Mouse (Mus musculus) forebrain, embryonic 12.5 days (tissue): ENCODE results near the gene Terf2ip. TPM values are rescaled to one million over a fixed set of nuclear protein-coding genes. Genes with fewer than 3 reads are reported as not detected.

Experiments used
- ATAC-seq: fragments of 200-750 bp; cut with Nextera tagmentation; 2 replicates; pipeline ENCODE4 v1.8.0; 2017; ENCODE audit warnings: moderate TSS enrichment; ENCODE audit not compliant: low FRiP score
- H3K27ac ChIP-seq: fragments of 300-500 bp; sonication (generic); 2 replicates; pipeline ENCODE4 v1.5.1; 2016; ENCODE audit warnings: mild to moderate bottlenecking
- H3K27me3 ChIP-seq: fragments of 300-500 bp; sonication (generic); 2 replicates; pipeline ENCODE4 v1.6.1; 2016; ENCODE audit warnings: mild to moderate bottlenecking
- H3K36me3 ChIP-seq: fragments of 300-500 bp; sonication (generic); replicated peaks from 2 replicates; pipeline ENCODE4 v1.6.1; 2016; ENCODE audit warnings: mild to moderate bottlenecking
- H3K4me1 ChIP-seq: fragments of 300-500 bp; sonication (generic); 2 replicates; pipeline ENCODE4 v1.6.1; 2016
- H3K4me2 ChIP-seq: fragments of 300-500 bp; sonication (generic); 2 replicates; pipeline ENCODE4 v1.6.1; 2016; ENCODE audit warnings: mild to moderate bottlenecking, moderate library complexity
- H3K4me3 ChIP-seq: fragments of 300-500 bp; sonication (generic); replicated peaks from 2 replicates; pipeline ENCODE4 v1.5.1; 2016; ENCODE audit warnings: mild to moderate bottlenecking
- H3K9ac ChIP-seq: fragments of 300-500 bp; sonication (generic); 2 replicates; pipeline ENCODE4 v1.6.1; 2016; ENCODE audit warnings: mild to moderate bottlenecking
- H3K9me3 ChIP-seq: fragments of 300-500 bp; sonication (generic); 2 replicates; pipeline ENCODE4 v1.6.1; 2016
- WGBS: fragments of 180-500 bp; shearing (Covaris S2); methylation state at CpG from one replicate; pipeline ENCODE4 v1.1.7; 2016; 5-methylcytosine and 5-hydroxymethylcytosine counted together
- polyA plus RNA-seq: library from polyadenylated mRNA; unstranded; fragments of >200 nt; fragmentation: Nextera tagmentation; extraction: Ambion mirVana; gene quantifications from 2 replicates; pipeline ENCODE4 v1.2.1, GENCODE M21; 2016

Gene Terf2ip
- polyA plus RNA-seq, result 37.0 and 38.7 TPM in 2 replicates

- Histone ChIP-seq H3K9me3 (no peaks in the 10 kb centered on the region), H3K36me3 (peaks cover 10% of the 10 kb centered on the region), H3K4me1 (peaks cover 24% of the 10 kb centered on the region), H3K9ac (peak within 1 kb of the TSS; percentile 96), H3K27me3 (no peaks in the 10 kb centered on the region), H3K27ac (peak within 1 kb of the TSS; percentile 77), H3K4me2 (peak within 1 kb of the TSS; percentile 95), H3K4me3 (peak within 1 kb of the TSS; percentile 93)
- under 1% methylated on average over 61 of the region's 61 CpGs for WGBS
- peak; percentile 92 for ATAC-seq
Measured at GRCm38 (mm10) chr8:112010997-112011815, at the start of gene Terf2ip, which contains the start of gene Kars. TSS of gene Terf2ip (plus strand) at chr8:112011398. TSS of gene Kars (minus strand) at chr8:112011323.

DNA sequence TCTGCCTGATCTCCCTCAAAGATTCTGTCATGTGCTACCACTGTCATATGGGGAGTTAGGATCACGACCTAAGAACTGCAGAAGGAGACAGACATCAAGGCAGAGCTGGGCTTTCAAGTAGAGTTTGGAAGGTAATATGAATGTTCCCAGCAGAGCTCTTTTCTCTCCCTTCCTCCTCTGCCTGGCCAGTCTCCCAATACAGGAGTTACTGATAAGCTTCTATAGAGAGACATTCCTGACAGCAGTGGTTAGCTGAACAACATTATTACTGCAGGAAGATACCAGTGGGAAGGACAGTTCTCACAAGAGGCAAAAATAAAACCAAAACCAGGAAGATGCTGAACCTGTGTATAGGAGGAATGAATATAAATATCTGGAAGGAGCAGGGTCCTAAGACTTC, 48.6 kb upstream of the Terf2ip start:
- ATAC-seq, result no peak
- Histone ChIP-seq H3K27ac (no peak overlapping the region), H3K4me1 (no peaks in the 10 kb centered on the region), H3K4me2 (no peak overlapping the region), H3K4me3 (no peak overlapping the region), H3K27me3 (no peaks in the 10 kb centered on the region), H3K9ac (no peak overlapping the region), H3K9me3 (no peaks in the 10 kb centered on the region), H3K36me3 (peaks cover 11% of the 10 kb centered on the region)
- WGBS, result 91% methylated on average over 1 of the region's 1 CpGs

DNA sequence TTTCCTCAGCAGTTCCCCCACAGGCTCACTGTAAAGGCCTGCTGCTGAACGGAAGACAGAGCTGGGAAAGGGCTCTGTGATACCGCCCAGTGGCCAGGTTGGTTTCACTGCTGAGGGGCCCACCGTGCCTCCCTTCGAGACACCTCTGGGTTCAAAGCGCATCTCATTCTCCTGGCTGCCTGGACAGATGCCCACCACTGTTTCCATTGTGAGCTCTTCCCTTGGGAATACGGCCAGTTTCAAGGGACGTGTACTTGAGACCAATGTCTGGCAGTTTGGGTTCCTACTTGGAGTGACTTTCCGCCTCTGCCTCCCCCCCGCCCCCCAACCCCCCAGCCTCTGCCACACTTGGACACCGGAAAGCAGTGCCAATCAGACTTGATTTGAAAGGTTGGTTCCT, 48.1 kb upstream of the Terf2ip start:
- 67% methylated on average over 10 of the region's 10 CpGs for whole genome bisulfite sequencing
- Histone ChIP-seq H3K27me3 (no peaks in the 10 kb centered on the region), H3K36me3 (peaks cover 16% of the 10 kb centered on the region), H3K9ac (no peak overlapping the region), H3K4me1 (no peaks in the 10 kb centered on the region), H3K4me2 (no peak overlapping the region), H3K27ac (no peak overlapping the region), H3K4me3 (no peak overlapping the region), H3K9me3 (no peaks in the 10 kb centered on the region)
- no peak for ATAC-seq

DNA sequence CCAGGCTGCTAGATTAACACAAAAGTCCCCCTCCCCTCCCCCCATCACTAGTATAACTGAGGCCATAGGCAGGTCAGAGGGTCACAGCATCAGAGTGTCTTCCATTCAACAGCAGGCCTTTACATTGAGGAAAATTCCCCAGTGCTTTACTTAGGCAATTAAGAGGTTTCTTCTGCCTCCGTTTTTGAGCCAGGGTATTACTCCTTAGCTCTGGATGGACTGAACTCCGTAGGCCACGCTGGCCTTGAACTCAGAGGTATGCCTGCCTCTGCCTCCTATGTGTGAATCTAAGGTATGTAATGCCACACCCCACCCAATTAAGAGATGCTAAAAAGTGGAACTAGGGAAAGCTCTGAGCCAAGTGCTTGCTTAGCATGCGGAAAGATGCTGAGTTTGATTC, 47.7 kb upstream of the Terf2ip start:
- no peak for ATAC-seq
- Histone ChIP-seq H3K4me1 (no peaks in the 10 kb centered on the region), H3K27me3 (no peaks in the 10 kb centered on the region), H3K36me3 (peaks cover 19% of the 10 kb centered on the region), H3K9ac (no peak overlapping the region), H3K4me3 (no peak overlapping the region), H3K4me2 (no peak overlapping the region), H3K27ac (no peak overlapping the region), H3K9me3 (no peaks in the 10 kb centered on the region)
- 76% methylated on average over 4 of the region's 4 CpGs for WGBS

DNA sequence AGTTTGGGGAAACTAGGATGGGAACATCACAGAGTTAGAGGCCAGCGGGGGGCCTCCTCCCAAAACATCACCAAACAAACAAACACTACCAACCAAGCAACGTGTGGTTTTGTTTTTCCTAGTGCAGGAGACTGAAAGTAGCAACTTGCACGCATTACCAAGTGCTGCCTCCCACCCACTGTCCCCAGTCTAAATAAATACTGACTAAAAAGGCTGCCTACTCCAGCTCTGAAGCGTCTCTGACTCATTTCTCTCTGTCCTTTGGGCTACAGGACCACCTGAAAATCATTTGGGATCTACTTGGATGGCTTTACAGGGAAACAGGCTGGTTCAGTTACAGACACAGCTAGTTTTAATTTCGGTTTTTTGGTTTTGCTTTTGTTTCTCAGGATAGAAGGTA, 46.8 kb upstream of the Terf2ip start:
- Histone ChIP-seq H3K4me3 (no peak overlapping the region), H3K27ac (no peak overlapping the region), H3K4me2 (no peak overlapping the region), H3K4me1 (no peaks in the 10 kb centered on the region), H3K9ac (no peak overlapping the region), H3K27me3 (no peaks in the 10 kb centered on the region), H3K36me3 (peaks cover 22% of the 10 kb centered on the region), H3K9me3 (no peaks in the 10 kb centered on the region)
- 78% methylated on average over 5 of the region's 5 CpGs for WGBS
- ATAC-seq, result no peak

DNA sequence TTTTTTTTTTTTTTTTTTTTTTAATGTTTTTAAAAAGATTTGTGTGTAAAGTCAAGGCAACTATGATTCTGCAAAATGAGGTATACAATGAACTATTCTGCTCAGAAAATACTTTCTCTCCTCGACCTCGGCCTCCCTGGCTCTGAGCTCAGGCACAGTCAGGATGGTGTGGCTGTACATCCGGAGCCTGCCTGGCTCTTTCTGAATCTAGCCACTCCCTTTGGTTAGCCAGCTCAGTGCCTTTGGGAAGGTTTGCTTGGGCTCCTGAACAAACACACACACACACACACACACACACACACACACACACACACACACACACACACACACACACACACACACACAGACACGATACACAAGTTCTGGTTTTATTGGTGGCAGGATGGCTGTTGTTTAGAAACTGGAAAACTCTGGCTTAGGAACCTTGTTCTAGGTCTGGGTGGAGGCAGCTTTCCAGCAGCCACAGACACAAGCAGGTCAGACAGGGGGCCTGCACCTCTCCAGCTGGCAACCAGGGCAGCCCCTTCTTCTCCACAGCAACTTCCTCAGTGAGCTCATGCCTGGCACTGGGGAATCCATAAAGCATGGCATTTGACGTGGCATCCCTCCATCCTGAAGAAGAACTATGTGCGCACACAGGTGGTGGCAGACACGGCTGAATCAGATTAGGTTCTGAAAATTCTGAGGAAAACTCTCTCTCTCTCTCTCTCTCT, 46.2 kb upstream of the Terf2ip start:
- no peak overlapping the region for H3K27ac ChIP-seq
- WGBS, result 89% methylated on average over 7 of the region's 7 CpGs
- no peak for ATAC-seq
- no peaks in the 10 kb centered on the region for H3K27me3 ChIP-seq
- H3K4me2 ChIP-seq, result no peak overlapping the region
- peaks cover 22% of the 10 kb centered on the region for H3K36me3 ChIP-seq
- H3K4me3 ChIP-seq, result no peak overlapping the region
- no peaks in the 10 kb centered on the region for H3K9me3 ChIP-seq
- H3K9ac ChIP-seq, result no peak overlapping the region
- H3K4me1 ChIP-seq, result no peaks in the 10 kb centered on the region

- no peaks in the 10 kb centered on the region for H3K4me1 ChIP-seq
- ATAC-seq, result no peak
- H3K27ac ChIP-seq, result no peak overlapping the region
- H3K9me3 ChIP-seq, result no peaks in the 10 kb centered on the region
- no peak overlapping the region for H3K4me3 ChIP-seq
- no peaks in the 10 kb centered on the region for H3K27me3 ChIP-seq
- H3K4me2 ChIP-seq, result no peak overlapping the region
- H3K36me3 ChIP-seq, result peaks cover 24% of the 10 kb centered on the region
- no peak overlapping the region for H3K9ac ChIP-seq
- WGBS, result 87% methylated on average over 5 of the region's 5 CpGs
Measured at GRCm38 (mm10) chr8:111967246-111967870, 43.8 kb upstream of the Terf2ip start.

- 85% methylated on average over 10 of the region's 10 CpGs for WGBS
- no peaks in the 10 kb centered on the region for H3K4me1 ChIP-seq
- no peak overlapping the region for H3K4me3 ChIP-seq
- no peak overlapping the region for H3K4me2 ChIP-seq
- H3K27ac ChIP-seq, result no peak overlapping the region
- ATAC-seq, result no peak
- peaks cover 27% of the 10 kb centered on the region for H3K36me3 ChIP-seq
- H3K9me3 ChIP-seq, result no peaks in the 10 kb centered on the region
- H3K27me3 ChIP-seq, result no peaks in the 10 kb centered on the region
- no peak overlapping the region for H3K9ac ChIP-seq
Measured at GRCm38 (mm10) chr8:111968541-111968940, 42.7 kb upstream of the Terf2ip start.

- no peak overlapping the region for H3K4me2 ChIP-seq
- H3K27ac ChIP-seq, result no peak overlapping the region
- no peak overlapping the region for H3K4me3 ChIP-seq
- H3K9ac ChIP-seq, result no peak overlapping the region
- ATAC-seq, result no peak
- 30% methylated on average over 5 of the region's 5 CpGs for WGBS
- H3K9me3 ChIP-seq, result no peaks in the 10 kb centered on the region
- H3K36me3 ChIP-seq, result peaks cover 27% of the 10 kb centered on the region
- no peaks in the 10 kb centered on the region for H3K4me1 ChIP-seq
- H3K27me3 ChIP-seq, result no peaks in the 10 kb centered on the region
Measured at GRCm38 (mm10) chr8:111968991-111969390, 42.2 kb upstream of the Terf2ip start.

GRCm38 (mm10) chr8:111974138-111974537, 37.1 kb upstream of the Terf2ip start:
- Histone ChIP-seq H3K4me3 (no peak overlapping the region), H3K27ac (no peak overlapping the region), H3K4me1 (no peaks in the 10 kb centered on the region), H3K4me2 (no peak overlapping the region), H3K9ac (no peak overlapping the region), H3K36me3 (peaks cover 37% of the 10 kb centered on the region), H3K27me3 (no peaks in the 10 kb centered on the region), H3K9me3 (no peaks in the 10 kb centered on the region)
- WGBS, result 97% methylated on average over 12 of the region's 12 CpGs
- no peak for ATAC-seq

DNA sequence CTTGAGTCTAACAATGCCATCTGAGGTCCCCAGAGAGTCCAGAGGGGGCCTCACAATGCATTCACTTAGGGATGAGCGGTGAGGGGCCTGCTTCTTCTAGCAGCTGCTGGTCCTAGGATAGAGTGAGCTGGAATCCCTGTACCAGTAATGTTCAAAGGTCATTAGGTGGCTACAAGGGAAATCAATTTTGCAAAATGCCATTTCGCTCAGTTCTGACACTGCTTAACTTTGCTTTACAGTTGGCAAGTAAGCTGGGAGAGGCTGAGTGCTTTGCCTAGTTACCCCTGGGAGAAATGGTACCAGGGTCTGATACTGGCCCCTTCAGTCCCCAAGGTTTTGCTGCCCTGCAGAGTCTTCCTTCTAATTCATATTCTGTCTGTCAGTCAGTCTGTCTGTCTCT, 35.5 kb upstream of the Terf2ip start:
- H3K9me3 ChIP-seq, result no peaks in the 10 kb centered on the region

DNA sequence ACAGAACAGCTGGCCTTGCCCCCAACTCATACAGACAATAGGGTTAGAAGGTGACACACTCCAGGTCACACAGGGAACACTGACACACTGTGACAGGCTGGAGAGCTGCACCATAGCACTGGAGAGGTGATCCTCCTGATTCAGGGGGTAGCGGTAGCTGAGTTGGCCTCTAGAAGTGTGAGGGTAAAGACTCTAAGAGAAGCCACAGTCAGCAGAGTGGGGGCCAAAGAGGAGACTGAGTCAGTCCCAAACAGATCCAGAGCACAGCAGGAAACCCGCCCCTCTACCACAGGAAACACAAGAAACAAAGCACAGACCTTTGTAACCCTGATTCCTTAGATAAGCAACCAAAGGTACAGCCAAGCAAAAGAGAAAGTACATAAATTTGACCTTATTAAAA, 34.9 kb upstream of the Terf2ip start:
- Histone ChIP-seq H3K27ac (no peak overlapping the region), H3K4me1 (no peaks in the 10 kb centered on the region), H3K4me2 (no peak overlapping the region), H3K9ac (no peak overlapping the region), H3K9me3 (no peaks in the 10 kb centered on the region), H3K36me3 (peaks cover 34% of the 10 kb centered on the region), H3K4me3 (no peak overlapping the region), H3K27me3 (no peaks in the 10 kb centered on the region)
- ATAC-seq, result no peak
- WGBS, result 90% methylated on average over 2 of the region's 2 CpGs

More for the DNA sequence above, 35.5 kb upstream of the Terf2ip start:
- Histone ChIP-seq H3K4me3 (no peak overlapping the region), H3K27ac (no peak overlapping the region), H3K9ac (no peak overlapping the region), H3K4me1 (no peaks in the 10 kb centered on the region), H3K4me2 (no peak overlapping the region), H3K27me3 (no peaks in the 10 kb centered on the region), H3K36me3 (peaks cover 37% of the 10 kb centered on the region)
- no peak for ATAC-seq
- WGBS, result 90% methylated on average over 2 of the region's 2 CpGs
